Mouse (Mus musculus): ENCODE measurements around the gene Samd15.

Samd15 gene

GRCm38 (mm10) chr12:87230379-87230895 is 30.9 kb downstream of the Samd15 start:
- DNase-seq (ENCODE audit: low read depth, low spot score): no peak

DNA sequence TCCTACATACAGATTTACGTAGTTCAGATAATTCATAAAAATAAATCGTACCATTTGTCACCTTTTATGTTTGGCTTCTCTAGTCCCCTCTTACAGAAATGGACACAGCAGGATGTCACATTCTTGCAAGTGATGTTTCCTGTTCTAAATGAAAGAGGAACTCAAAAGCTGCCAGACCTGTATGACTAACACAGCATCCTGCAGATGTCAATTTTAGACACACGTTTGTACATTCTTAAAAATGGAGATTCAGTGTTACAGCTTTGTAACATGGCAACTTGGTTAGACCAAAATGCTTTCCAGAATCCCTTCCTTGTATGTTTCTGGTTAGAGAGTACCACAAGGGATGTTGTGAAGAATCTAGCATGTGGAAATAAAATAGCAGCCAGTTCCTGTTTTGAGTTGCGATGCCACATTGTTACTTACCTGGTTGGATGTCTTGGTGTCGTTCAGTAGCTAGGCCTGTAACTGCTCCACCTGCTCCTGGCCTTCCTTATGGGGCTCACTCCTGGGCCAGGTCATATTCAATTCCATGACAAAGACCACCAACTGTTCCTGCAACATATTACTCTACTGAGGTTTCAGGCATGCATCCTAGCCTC is 37.5 kb downstream of the Samd15 start:
- DNase-seq (ENCODE audit: low read depth, low spot score): no peak

- DNase-seq (ENCODE audit: low read depth, low spot score): no peak
These were observed 39.1 kb downstream of the Samd15 start, which contains the start of gene Noxred1 for GRCm38 (mm10) chr12:87238632-87239031. Noxred1 (minus strand) TSS chr12:87238732.

GRCm38 (mm10) chr12:87250161-87250560 is 50.6 kb downstream of the Samd15 start:
- no peak for DNase-seq (ENCODE audit: low read depth, low spot score)

GRCm38 (mm10) chr12:87253878-87254277 is 54.4 kb downstream of the Samd15 start:
- DNase-seq (ENCODE audit: low read depth, low spot score): no peak

GRCm38 (mm10) chr12:87256629-87257028 is 57.1 kb downstream of the Samd15 start:
- DNase-seq (ENCODE audit: low read depth, low spot score): no peak

- no peak for DNase-seq (ENCODE audit: low read depth, low spot score)
These were observed 61.0 kb downstream of the Samd15 start for GRCm38 (mm10) chr12:87260562-87260961.

All from ZHBTc4 (cell line).